Mouse (Mus musculus): ENCODE results near the gene Gm8994.

DNA sequence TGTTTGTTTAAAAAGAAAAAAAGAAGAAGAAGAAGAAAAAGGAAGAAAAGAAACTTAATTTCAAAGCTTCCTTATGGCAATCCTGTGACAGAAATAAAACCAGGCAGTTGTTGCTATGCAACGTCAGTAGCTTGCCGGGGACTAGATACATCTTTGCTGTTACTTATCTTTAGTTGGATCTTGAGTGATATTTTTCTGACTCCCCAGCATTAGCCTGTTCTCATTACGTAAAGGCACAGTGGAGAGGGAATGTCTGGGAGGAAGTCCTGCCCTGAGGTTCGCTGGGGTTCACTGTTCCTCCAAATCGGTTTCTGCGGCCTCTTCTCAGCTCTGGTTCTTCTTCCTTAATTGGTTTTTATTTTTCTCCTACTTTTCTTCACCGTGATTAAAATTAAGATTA is 16.5 kb downstream of the Gm8994 start:
- no peak for TF ChIP-seq FLI1 (IDR thresholded peaks at IDR 0.05; ENCODE audit: low read length)
- no peak for TF ChIP-seq GATA1 (IDR thresholded peaks at IDR 0.05; ENCODE audit: borderline replicate concordance, low read length)
